Mouse (Mus musculus) stomach, postnatal 0 days (tissue): Measurements from ENCODE around the gene Abcg5.

Experiments
- CTCF ChIP-seq: IDR thresholded peaks from 2 replicates; pipeline ENCODE4 v1.5.1; 2016; ENCODE audit warnings: antibody characterized with exemption, low read depth, mild to moderate bottlenecking, moderate library complexity
- EP300 ChIP-seq: optimal IDR thresholded peaks from 2 replicates; pipeline ENCODE3; 2016; ENCODE audit warnings: antibody characterized with exemption

GRCm38 (mm10) chr17:84619112-84619511 is 63.7 kb downstream of the Abcg5 start:
- TF ChIP-seq CTCF (no peak), EP300 (no peak)
